Mouse (Mus musculus) heart, adult 2 months (tissue): Measurements from ENCODE around the gene Gng3.

Source experiments
- CTCF ChIP-seq: fragments of 200-600 bp; IDR thresholded peaks from 2 replicates; pipeline ENCODE4 v1.8.1; 2022; ENCODE audit warnings: antibody characterized with exemption, mild to moderate bottlenecking, moderate library complexity
- POLR2A ChIP-seq: fragments of 200-500 bp; IDR thresholded peaks from 2 replicates; pipeline ENCODE4 v1.6.1; 2011; ENCODE audit warnings: mild to moderate bottlenecking, low read depth, low read length, control low read depth; ENCODE audit not compliant: insufficient read depth

DNA sequence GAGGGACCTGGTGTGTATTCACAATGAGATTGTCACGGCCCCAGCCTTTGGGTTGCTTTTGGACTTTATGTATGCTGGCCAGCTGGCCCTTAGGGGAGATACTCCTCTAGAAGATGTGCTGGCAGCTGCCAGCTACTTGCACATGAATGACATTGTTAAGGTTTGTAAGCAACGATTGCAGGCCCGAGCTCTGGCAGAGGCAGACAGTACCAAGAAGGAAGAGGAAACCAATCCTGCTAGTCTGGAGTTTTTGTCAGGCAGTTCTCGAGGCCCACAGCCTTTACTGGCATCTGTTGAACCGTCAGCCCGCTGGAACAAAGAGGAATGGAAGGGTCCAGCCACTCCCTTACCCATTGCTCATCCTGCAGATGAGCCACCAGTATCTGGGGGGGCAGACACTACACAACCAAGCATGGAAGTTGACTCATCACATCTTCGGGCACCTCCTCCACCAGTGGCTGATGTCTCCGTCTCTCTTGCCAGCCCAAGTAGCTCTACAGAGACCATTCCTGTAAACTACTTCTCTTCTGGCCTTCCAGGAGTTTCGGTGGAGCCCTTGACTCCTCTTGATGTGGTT is 35.7 kb downstream of the Gng3 start:
- no peak for TF ChIP-seq CTCF
- TF ChIP-seq POLR2A: no peak
